Mouse (Mus musculus) olfactory bulb, adult 2 months (tissue): ENCODE measurements around the gene Traf2.

Experiments
- CTCF ChIP-seq: fragments of 200-500 bp; IDR thresholded peaks from 2 replicates; pipeline ENCODE4 v1.5.1; 2012; ENCODE audit warnings: low read depth, mild to moderate bottlenecking, low read length, moderate library complexity; ENCODE audit not compliant: insufficient read depth
- POLR2A ChIP-seq: fragments of 200-500 bp; IDR thresholded peaks from 2 replicates; pipeline ENCODE4 v1.6.1; 2012; ENCODE audit warnings: mild to moderate bottlenecking, low read depth, low read length, moderate library complexity; ENCODE audit not compliant: insufficient read depth

DNA sequence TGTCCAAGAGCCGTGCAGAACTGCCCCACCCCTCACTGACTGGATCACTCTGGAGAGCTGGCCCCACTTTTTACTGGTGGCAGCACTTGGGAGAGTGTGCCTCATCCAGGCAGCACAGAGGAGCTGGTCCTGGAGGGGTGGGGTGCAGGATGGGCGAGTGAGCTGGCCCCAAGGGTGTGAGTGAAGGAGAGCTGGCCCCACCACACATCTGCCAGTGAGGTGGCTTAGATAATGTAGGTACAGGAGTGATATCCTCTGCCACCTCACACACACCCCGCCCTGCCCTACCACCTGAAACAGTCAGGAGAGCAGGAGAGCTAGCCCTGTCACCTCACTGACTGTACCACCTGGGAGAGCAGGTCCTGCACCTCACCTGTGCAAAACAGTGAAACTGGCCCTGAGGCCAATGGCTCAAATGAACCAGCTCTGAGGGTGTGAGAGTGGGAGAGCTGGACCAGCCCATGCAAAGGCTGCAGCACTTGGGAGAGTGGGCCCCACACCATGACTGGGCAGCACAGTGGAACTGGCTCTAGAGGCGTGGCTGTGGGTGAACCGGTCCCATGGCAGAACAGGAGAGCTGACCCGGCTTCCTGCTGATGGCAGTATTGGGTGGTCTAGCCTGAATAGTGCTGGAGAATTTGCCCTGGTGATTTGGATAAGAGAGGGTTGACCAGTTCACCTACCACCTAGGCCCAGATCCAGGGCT lies 58.6 kb downstream of the Traf2 start:
- TF ChIP-seq CTCF, result no peak
- no peak for TF ChIP-seq POLR2A
